Mouse (Mus musculus): ENCODE measurements at regions not wholly inside any gene's neighbourhood (a gene's known extent, or its start where the extent isn't known, plus 50 kb on each side); places are given as distances from the start of the nearest gene placed in this dataset.

- DNase-seq, result no peak
Observed at GRCm38 (mm10) chr8:112933815-112934214, 364.0 kb downstream of the Cntnap4 start.

DNA sequence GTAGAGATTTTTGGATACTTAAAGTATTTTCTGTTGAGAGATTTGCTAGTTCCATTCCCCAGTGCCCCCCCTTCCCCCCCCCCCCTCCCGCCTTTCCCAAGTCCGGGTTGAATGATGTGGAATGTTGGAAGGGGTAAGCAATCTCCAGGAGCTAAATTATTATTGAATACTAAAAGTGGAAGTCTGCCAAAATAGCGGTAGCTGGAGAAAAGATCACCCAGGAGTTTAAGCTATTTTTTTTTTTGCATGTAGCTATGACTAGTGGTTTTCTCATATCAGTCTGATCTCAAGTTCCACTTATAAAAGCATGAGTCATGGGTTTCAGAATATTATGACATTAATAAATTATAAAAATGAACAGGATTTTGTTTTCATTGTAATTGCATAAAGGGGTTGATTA, 365.6 kb downstream of the Cntnap4 start:
- DNase-seq, result no peak

DNA sequence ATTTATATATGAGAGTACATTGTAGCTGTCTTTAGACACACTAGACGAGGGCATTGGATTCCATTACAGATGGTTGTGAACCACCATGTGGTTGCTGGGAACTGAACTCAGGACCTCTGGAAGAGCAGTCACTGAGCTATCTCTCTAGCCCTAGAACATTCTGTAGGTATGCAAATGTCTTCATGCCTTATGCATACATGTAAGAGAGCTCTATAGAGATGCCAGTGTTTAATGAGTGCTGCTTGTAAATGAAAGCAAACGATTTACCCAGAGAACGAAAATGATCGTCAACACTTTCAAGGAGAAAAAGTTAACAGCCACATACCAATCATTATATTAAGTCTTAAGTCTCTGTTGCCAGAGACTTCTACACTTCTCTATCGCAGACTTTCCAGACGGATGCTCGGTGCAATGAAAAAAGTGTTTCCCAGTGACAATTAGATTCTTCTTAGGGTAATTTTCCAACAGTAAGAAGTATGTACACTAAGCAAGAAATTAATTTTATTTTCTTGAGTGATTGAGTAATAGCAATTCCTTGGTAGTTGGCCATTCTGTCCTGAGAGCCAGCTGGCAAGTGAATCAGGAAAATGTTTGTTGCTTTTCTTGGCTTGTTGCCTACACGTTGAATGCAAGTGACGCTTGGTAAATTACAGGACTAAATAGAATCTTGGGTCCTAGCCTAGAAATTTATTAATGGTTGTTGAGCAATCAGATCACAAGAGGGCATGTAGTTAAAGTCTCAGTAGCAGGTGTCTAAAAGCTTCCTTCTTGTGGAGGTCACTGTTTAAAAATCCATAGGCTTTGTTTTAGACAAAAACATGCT, 366.3 kb downstream of the Cntnap4 start:
- peak; percentile 32 for DNase-seq

GRCm38 (mm10) chr8:112972418-112972817, 402.6 kb downstream of the Cntnap4 start:
- DNase-seq, result peak; percentile 75

DNA sequence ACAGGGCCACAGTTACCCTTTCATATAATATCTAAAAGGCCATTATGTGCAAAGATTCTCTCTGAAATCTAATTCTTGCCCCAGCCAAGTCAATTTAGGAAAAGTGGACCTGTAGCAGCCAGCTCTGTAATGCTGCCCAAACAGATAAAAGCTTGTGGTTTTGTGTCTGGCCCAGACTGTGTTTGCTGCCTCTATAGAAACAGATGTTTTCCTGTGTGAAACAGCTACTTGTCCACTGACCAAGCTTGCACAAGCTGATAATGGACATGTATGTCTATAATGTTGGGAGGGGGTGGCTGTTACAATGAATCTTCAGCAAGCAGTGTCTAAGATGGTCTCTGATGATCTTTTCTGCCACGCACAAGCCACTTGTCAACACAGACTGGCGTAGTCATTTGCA, 405.9 kb downstream of the Cntnap4 start:
- no peak for DNase-seq

GRCm38 (mm10) chr8:112976312-112976711, 406.5 kb downstream of the Cntnap4 start:
- no peak for DNase-seq

GRCm38 (mm10) chr8:112993781-112994180, 423.9 kb downstream of the Cntnap4 start:
- DNase-seq, result no peak

DNA sequence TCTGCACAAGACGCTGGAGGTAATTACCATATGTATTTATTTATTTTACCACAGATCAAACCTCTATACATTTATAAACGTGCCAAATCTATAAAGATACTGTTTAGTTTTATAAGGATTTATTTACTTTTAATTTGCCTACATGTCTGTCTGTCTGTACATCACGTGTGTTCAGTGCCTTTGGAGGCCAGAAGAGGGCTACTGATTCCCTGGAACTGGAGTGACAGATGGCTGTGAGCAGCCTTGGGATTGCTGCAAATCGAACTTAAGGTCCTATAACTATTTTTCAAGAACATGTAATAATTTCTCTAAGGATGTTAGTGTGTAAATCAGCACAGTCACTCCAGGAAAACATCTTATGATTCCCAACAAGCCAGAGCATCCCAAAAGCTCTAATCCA, 437.5 kb downstream of the Cntnap4 start:
- DNase-seq, result no peak

- no peak for DNase-seq
Observed at GRCm38 (mm10) chr8:113028880-113029279, 459.0 kb downstream of the Cntnap4 start.

GRCm38 (mm10) chr8:113051770-113052473, 482.1 kb downstream of the Cntnap4 start:
- no peak for DNase-seq

DNA sequence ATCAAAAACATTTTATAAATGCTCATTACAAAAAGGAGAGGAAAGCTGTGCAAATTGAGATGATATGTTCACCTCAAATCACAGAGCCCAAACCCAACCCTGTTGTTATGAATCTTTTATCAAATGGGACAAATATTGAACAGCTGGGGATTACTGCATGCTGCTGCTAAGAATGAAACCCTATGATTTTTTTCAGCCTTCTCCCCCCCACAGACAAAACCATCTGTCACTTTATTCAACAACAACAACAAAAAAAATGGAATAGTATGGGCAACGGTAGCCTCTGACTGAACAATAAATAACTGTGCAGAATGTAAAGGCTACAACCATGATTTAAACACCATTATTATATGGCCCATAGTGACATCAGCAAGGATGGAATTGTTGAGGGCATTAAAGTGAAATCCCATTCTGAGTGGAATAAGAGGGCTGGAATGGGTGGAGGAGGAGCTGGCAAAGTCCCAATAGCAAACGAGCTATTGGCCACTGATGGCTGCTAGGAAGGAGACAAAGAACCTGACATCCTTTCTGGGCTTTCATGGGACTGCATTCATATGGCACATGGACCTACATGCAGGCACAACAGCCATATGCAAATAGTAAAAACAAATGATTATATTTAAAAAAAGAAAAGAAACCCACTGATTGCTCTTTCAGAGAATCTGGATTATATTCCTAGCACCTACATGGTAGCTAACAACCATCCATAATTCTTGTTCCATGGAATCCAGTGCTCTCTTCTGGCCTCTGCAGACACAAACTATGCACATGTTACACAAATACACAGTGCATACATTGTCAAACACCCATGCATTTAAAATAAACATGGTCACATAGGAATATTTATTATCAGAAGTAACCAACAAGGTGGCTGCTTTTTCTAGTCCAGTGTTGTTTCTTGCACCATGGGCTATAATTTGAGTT, 495.7 kb downstream of the Cntnap4 start:
- DNase-seq, result peak; percentile 18

- no peak for DNase-seq
Observed at GRCm38 (mm10) chr8:113066170-113066708, 496.4 kb downstream of the Cntnap4 start.

- no peak for DNase-seq
Observed at GRCm38 (mm10) chr8:113083976-113084375, 514.1 kb downstream of the Cntnap4 start.

DNA sequence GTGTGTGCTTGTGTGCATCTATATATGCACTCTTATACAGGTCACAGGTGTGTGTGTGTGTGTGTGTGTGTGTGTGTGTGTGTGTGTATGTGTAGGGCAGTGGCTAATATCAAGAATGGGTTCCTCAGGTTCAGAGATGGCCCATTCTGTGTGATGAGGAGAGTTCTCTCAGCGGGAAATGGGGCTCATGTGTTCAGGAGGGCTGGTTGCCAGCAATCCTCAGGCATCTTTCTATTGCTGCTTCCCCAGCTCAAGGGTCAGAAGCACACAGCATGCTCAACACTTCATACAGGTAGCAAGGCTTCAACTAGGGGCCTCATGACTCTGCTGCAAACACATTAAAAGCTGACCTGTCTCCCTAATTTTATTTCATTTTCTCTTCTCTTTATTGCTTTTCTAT, 517.7 kb downstream of the Cntnap4 start:
- no peak for DNase-seq

DNA sequence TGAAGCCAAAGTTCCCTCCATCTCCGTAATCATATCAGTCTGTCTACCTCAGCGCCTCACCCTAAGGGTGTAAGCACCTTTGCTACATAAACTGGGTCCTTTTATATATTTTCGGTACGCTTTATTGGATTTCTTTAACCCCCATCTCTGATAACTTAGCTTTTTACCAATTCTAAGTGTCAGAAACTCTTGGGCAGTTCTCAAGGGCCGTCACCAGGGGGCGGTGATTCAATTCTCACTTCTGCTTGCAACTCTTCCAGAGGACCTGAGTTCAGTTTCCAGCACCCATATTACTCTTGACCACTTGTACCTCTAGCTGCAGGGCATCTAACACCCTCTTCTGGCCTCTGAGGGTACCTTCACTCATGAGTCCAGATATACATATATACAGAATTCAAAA, 523.7 kb upstream of the Mon1b start:
- DNase-seq, result no peak

DNA sequence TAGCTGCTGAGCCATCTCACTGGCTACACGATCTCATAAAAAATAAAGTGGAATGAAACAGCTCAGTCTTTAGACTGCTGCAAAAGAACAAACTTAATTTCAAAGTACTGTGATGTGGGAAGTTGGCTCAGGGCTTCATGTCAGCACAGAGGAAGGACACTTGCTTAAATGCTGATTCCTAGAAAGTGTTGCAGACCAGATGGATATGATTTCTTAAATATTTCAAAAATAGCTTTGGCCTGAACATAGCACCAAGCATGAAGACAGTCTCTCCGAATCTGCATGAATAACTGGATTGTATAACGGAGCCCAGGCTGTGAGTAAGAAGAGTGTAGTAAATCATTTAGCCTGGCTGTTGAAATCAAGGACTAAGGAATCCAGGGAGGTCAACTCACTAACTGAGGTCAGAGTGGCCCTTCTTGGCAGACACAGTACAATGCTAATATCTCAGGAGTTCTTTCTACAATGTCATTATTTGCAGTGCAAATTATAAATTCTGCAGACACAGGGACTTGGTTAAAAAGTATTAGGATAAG, 521.2 kb upstream of the Mon1b start:
- no peak for DNase-seq

DNA sequence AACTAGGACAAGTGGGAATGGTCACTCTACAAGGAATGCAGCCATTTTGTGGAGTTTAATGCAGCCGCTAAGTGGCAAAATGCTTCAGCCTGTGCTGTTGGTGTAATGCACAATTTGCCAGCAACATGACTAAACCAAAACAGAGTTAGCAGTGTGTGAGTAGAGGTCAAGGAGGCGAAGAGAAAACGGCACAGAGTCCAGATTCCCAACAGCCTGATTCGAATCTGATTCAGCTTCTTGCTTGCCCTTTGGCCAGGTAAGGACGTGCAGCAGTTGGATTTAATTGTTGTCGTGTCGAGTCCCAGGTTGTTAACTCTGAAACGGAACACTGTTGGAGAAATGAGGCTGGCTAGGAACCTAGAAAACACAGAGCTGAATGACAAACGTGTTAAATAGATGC, 518.1 kb upstream of the Mon1b start:
- DNase-seq, result no peak

DNA sequence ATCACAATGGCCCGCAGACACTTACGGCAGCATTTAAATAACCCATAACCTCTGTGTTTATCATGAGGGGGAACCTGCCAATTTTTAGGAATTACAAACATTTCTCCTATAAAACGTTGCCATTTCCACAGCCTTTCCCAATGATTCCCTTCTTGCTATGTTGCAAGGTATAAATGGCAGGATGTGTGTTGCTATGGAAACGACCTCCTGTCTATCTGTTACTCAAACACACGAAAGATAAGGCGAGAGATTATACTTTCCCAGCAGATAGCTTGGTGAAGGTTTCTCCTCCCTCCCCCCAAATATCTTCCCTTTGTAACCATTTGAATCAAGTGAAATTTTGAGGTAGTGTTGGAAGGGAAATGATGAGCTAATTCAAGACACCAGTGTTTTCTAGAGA, 509.8 kb upstream of the Mon1b start:
- no peak for DNase-seq

DNA sequence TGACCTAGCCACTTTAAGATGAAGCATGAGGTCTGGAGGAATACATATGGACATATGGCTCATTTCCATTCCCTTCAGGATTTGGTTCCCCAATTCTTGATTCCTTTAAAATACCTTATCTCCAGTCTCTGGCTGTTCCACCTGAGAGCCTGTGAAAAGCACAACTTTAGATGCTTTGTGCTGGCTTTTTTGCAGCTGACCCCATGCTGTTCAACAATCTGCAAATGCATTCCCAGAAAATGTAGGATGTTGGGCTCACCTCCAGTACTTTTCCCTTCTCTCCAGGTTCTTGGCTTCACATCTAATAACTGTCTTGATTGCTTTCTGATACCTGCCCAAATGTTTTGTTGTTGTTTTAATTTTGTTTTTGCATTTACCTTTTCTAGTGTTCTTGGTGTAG, 498.0 kb upstream of the Mon1b start:
- peak; percentile 45 for DNase-seq

DNA sequence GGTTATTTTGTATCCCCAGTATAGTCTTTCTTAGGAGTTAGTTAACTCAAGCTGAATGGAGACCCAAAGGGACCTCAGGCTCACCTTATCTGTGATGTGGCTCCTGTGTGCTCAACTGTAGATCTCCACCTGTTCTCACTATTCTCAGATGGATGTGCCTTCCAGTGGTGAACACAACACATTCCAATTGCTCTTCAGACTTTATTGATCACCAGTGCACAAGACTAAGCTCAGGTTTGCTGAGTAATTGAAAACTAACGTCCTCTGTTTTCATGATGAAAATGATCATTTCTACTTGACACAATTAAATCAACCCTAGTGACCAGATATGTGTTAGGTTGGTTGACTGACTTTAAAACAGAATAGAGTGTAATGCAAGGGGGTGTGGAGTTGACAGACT, 495.4 kb upstream of the Mon1b start:
- no peak for DNase-seq

DNA sequence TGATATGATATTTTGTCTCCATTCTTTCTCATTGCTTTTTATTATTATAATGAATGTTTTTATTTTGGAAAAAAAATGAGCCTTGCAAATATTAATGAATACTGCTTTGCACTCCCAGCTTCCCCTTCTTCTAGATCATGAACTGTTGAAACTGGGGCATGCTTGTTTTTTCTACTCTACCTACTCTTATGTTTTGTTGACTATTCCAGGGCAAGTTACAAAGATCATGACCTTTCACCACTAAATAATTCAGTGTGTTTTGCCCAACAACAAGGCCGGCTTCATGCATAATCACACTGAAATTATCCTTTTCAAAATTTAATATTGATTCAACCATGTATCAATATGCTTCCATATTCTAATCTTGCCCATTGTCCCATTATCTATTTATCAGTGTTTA, 494.3 kb upstream of the Mon1b start:
- no peak for DNase-seq

DNA sequence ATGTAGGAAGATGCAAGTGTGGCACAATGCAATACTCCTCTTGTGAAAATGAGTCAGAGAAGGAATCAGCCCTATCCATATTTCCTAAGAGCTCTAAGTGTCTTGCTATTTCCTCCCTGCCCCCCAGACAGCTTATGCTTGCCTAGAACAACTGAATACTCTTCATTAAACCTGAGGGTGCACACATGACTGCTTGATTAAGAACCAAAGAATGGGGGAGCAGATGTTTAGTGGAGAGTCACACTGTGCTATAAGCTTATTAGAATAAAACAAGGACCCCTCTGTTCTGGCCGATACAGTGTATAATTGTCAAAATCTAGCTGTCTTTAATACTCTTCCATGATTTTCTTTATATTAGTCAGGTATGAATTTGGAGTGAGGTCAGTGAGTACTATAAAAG, 458.8 kb upstream of the Mon1b start:
- no peak for DNase-seq

DNA sequence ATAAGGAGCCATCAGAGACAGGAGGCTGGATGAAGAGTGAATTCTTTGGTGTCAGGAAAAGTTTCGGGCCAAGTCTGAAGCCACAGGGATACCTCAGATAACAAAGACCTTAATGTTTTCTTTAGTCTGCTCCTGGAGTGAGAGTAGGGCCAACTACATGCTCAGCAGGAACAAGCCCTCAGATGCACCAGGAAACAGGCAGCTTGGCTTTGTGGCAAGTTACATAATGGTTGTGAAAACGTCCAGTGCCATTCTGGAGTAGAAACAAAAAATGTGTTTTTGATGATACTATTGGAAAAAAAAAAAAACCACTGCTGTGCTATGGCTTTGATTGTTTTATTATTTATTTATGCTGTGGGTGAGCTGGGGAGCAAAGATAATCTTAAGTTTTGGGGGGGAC, 452.2 kb upstream of the Mon1b start:
- DNase-seq, result peak; percentile 5

Data from cerebellum, adult 9-11 months (tissue).